Mouse (Mus musculus): Measurements from ENCODE around the gene Ecm2. TPM values are rescaled to one million over a fixed set of nuclear protein-coding genes. Genes with fewer than 3 reads are reported as not detected.

The Ecm2 gene
- total RNA-seq, 1 experiment from 2014 or later: 0.09 TPM

GRCm38 (mm10) chr13:49492376-49493368, 11.9 kb upstream of the Ecm2 start, which contains the start of gene Tes3-ps:
TSS of gene Tes3-ps (plus strand) at chr13:49493318.
- ATAC-seq (replicated peaks; ENCODE audit: low read depth, poor library complexity, severe bottlenecking): no peak

GRCm38 (mm10) chr13:49505776-49506175, 1.2 kb downstream of the Ecm2 start:
- no peak for ATAC-seq (replicated peaks; ENCODE audit: low read depth, poor library complexity, severe bottlenecking)

GRCm38 (mm10) chr13:49507176-49507575, 2.6 kb downstream of the Ecm2 start:
- no peak for ATAC-seq (replicated peaks; ENCODE audit: low read depth, poor library complexity, severe bottlenecking)

GRCm38 (mm10) chr13:49518761-49519160, 14.2 kb downstream of the Ecm2 start:
- ATAC-seq (replicated peaks; ENCODE audit: low read depth, poor library complexity, severe bottlenecking): peak; percentile 36; the same call in 1 of the 2 replicates

- ATAC-seq (replicated peaks; ENCODE audit: low read depth, poor library complexity, severe bottlenecking): no peak
Observed at GRCm38 (mm10) chr13:49526235-49526634, 21.6 kb downstream of the Ecm2 start.

- no peak for ATAC-seq (replicated peaks; ENCODE audit: low read depth, poor library complexity, severe bottlenecking)
Observed at GRCm38 (mm10) chr13:49530636-49531035, 26.0 kb downstream of the Ecm2 start.

- no peak for ATAC-seq (replicated peaks; ENCODE audit: low read depth, poor library complexity, severe bottlenecking)
Observed at GRCm38 (mm10) chr13:49536946-49537345, 32.3 kb downstream of the Ecm2 start.

GRCm38 (mm10) chr13:49538693-49539092, 34.1 kb downstream of the Ecm2 start:
- ATAC-seq (replicated peaks; ENCODE audit: low read depth, poor library complexity, severe bottlenecking): no peak

GRCm38 (mm10) chr13:49544279-49544678, 39.7 kb downstream of the Ecm2 start, which contains the start of gene Aspn:
TSS of gene Aspn (plus strand) at chr13:49544443.
- ATAC-seq (replicated peaks; ENCODE audit: low read depth, poor library complexity, severe bottlenecking): no peak

GRCm38 (mm10) chr13:49545646-49546045, 41.0 kb downstream of the Ecm2 start:
- ATAC-seq (replicated peaks; ENCODE audit: low read depth, poor library complexity, severe bottlenecking): no peak

GRCm38 (mm10) chr13:49546517-49546916, 41.9 kb downstream of the Ecm2 start:
- no peak for ATAC-seq (replicated peaks; ENCODE audit: low read depth, poor library complexity, severe bottlenecking)

- no peak for ATAC-seq (replicated peaks; ENCODE audit: low read depth, poor library complexity, severe bottlenecking)
Observed at GRCm38 (mm10) chr13:49547563-49548150, 43.0 kb downstream of the Ecm2 start.

GRCm38 (mm10) chr13:49549616-49550015, 45.0 kb downstream of the Ecm2 start:
- no peak for ATAC-seq (replicated peaks; ENCODE audit: low read depth, poor library complexity, severe bottlenecking)

- no peak for ATAC-seq (replicated peaks; ENCODE audit: low read depth, poor library complexity, severe bottlenecking)
Observed at GRCm38 (mm10) chr13:49554519-49554918, 49.9 kb downstream of the Ecm2 start.

- ATAC-seq (replicated peaks; ENCODE audit: low read depth, poor library complexity, severe bottlenecking): no peak
Observed at GRCm38 (mm10) chr13:49556203-49556602, 51.6 kb downstream of the Ecm2 start.

GRCm38 (mm10) chr13:49556924-49557323, 52.3 kb downstream of the Ecm2 start:
- no peak for ATAC-seq (replicated peaks; ENCODE audit: low read depth, poor library complexity, severe bottlenecking)

- ATAC-seq (replicated peaks; ENCODE audit: low read depth, poor library complexity, severe bottlenecking): peak; percentile 63
Observed at GRCm38 (mm10) chr13:49559185-49559584, 54.6 kb downstream of the Ecm2 start.

GRCm38 (mm10) chr13:49560886-49561285, 56.3 kb downstream of the Ecm2 start:
- ATAC-seq (replicated peaks; ENCODE audit: low read depth, poor library complexity, severe bottlenecking): peak; percentile 90

GRCm38 (mm10) chr13:49564347-49564746, 59.7 kb downstream of the Ecm2 start:
- ATAC-seq (replicated peaks; ENCODE audit: low read depth, poor library complexity, severe bottlenecking): no peak; the same call in 1 of the 2 replicates

- no peak for ATAC-seq (replicated peaks; ENCODE audit: low read depth, poor library complexity, severe bottlenecking)
Observed at GRCm38 (mm10) chr13:49570371-49570770, 65.8 kb downstream of the Ecm2 start.

- ATAC-seq (replicated peaks; ENCODE audit: low read depth, poor library complexity, severe bottlenecking): peak; percentile 60
Observed at GRCm38 (mm10) chr13:49571418-49571817, 66.8 kb downstream of the Ecm2 start.
